Mouse (Mus musculus) kidney, embryonic 14.5 days (tissue): Measurements from ENCODE around the gene Selenok. TPM values are rescaled to one million over a fixed set of nuclear protein-coding genes. Genes with fewer than 3 reads are reported as not detected.

ENCODE experiments used
- ATAC-seq: fragments of 200-750 bp; cut with Nextera tagmentation; 2 replicates; pipeline ENCODE4 v1.8.0; 2017; ENCODE audit warnings: moderate number of reproducible peaks, mild to moderate bottlenecking, moderate TSS enrichment, moderate library complexity; ENCODE audit not compliant: low FRiP score, low TSS enrichment
- H3K27ac ChIP-seq: fragments of 300-500 bp; sonication (generic); 2 replicates; pipeline ENCODE4 v1.5.1; 2014; ENCODE audit warnings: low read depth, mild to moderate bottlenecking, low read length, moderate library complexity, mixed read lengths
- H3K27me3 ChIP-seq: fragments of 300-500 bp; sonication (generic); 2 replicates; pipeline ENCODE4 v1.6.1; 2014; ENCODE audit warnings: mild to moderate bottlenecking, low read length; ENCODE audit not compliant: control insufficient read depth, insufficient read depth
- H3K36me3 ChIP-seq: fragments of 300-500 bp; sonication (generic); 2 replicates; pipeline ENCODE4 v1.6.1; 2014; ENCODE audit warnings: low read length, mixed read lengths; ENCODE audit not compliant: control insufficient read depth, insufficient read depth
- H3K4me1 ChIP-seq: fragments of 300-500 bp; sonication (generic); 2 replicates; pipeline ENCODE4 v1.6.1; 2014; ENCODE audit warnings: low read length, mixed read lengths; ENCODE audit not compliant: control insufficient read depth, insufficient read depth
- H3K4me2 ChIP-seq: fragments of 300-500 bp; sonication (generic); replicated peaks from 2 replicates; pipeline ENCODE4 v1.6.1; 2014; ENCODE audit warnings: low read depth, mild to moderate bottlenecking, low read length
- H3K4me3 ChIP-seq: fragments of 300-500 bp; sonication (generic); 2 replicates; pipeline ENCODE4 v1.5.1; 2014; ENCODE audit warnings: mild to moderate bottlenecking, low read length
- H3K9ac ChIP-seq: fragments of 300-500 bp; sonication (generic); 2 replicates; pipeline ENCODE4 v1.6.1; 2014; ENCODE audit warnings: low read depth, mild to moderate bottlenecking, low read length, moderate library complexity
- H3K9me3 ChIP-seq: fragments of 300-500 bp; sonication (generic); 2 replicates; pipeline ENCODE4 v1.6.1; 2016; ENCODE audit warnings: low read length; ENCODE audit not compliant: control insufficient read depth
- WGBS: fragments of 180-500 bp; shearing (Covaris S2); extraction: QIAGEN DNeasy Blood & Tissue Kit; methylation state at CpG from one replicate; pipeline ENCODE4 v1.1.7; 2014; 5-methylcytosine and 5-hydroxymethylcytosine counted together
- polyA plus RNA-seq: library from polyadenylated mRNA; unstranded; fragments of >200 nt; fragmentation: Nextera tagmentation; extraction: Ambion mirVana; gene quantifications from 2 replicates; pipeline ENCODE4 v1.2.1, GENCODE M21; 2014

The Selenok gene
- polyA plus RNA-seq, 1 experiment from 2014 or later, result 203 TPM

DNA sequence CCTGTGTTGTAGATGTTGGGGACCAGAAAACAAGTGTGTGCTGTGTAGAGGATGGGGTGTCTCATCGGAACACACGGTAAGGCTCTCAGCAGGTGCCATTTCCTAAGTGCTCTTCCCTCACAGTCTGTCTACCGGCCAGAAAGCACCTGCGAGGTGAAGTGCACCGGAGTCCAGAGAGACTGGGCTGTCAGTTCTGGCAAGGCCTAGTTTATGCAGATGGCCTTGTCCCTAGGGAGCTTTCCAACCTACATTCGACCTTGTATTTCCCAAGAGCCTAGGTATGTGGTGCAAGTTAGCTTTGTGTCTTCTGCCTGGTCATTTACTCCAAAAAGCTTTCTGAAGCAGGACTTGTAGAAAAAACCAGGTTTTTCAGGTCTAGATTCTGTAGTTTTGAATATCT, 19.2 kb downstream of the Selenok start:
- Histone ChIP-seq H3K9ac (no peak overlapping the region), H3K4me2 (no peak overlapping the region), H3K9me3 (no peaks in the 10 kb centered on the region), H3K27me3 (no peaks in the 10 kb centered on the region), H3K27ac (no peak overlapping the region), H3K36me3 (peaks cover 98% of the 10 kb centered on the region), H3K4me1 (no peaks in the 10 kb centered on the region), H3K4me3 (no peak overlapping the region)
- ATAC-seq, result no peak
- 91% methylated on average over 6 of the region's 6 CpGs for WGBS

DNA sequence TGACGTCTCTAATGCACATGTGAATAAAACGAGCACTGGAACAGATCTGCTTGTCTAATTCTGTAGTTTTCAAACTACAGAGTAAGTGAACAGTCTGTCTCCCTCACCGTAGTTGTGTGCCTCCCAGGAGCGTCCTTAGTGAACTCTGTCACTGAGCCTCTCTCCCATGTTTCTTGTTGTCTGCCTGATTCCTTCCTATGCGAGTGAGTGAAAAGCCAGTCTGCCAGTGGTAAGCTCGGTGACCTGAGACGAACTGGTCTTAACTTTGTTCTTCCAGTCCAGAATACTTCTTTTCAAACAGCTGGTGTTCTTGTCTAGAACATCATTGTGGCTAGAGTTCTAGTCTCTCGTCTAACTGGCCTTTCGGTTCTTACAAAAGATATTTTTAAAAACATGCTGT, 19.6 kb downstream of the Selenok start:
- Histone ChIP-seq H3K36me3 (peaks cover 98% of the 10 kb centered on the region), H3K27ac (no peak overlapping the region), H3K27me3 (no peaks in the 10 kb centered on the region), H3K4me1 (no peaks in the 10 kb centered on the region), H3K4me2 (no peak overlapping the region), H3K9ac (no peak overlapping the region), H3K9me3 (no peaks in the 10 kb centered on the region), H3K4me3 (no peak overlapping the region)
- 93% methylated on average over 9 of the region's 9 CpGs for WGBS
- ATAC-seq, result no peak

DNA sequence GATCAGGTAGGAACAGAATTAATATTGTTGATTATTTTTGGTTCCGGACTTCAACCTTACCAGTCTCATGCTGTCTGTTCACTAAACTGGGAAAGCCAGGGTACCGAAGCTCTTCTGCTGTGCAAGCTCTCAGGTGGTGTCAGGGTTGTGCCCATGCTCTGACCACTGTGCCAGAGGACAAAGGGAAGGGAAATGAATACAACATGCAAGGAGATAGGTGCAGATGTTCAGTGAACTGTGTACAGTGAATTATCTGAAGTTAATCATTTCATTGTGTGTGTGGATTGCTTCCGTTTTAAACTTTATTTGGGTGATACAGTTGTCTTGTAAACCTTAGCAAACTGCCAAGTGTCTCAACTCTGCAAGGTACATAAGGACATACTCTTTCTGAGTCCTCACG, 20.2 kb downstream of the Selenok start:
- WGBS, result 93% methylated on average over 4 of the region's 4 CpGs

DNA sequence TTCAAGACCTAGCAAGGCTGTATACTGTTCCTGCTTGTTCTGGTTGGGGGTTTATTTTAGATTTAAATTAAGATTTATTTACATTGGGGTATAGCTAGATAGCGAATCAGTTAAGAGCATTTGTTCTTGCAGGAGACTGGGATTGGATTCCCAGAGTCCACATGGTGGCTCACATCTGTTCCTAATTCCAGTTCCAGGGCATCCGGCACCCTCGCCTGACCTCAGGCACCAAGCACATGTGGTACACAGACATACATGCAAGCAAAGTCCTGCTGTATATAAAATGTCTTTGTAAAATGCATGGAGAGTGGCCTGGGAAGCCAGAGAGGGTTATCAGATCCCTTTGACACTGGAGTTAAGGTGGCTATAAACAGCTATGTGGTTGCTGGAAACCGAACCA, 26.9 kb downstream of the Selenok start:
- Histone ChIP-seq H3K4me3 (no peak overlapping the region), H3K27ac (no peak overlapping the region), H3K9ac (no peak overlapping the region), H3K9me3 (no peaks in the 10 kb centered on the region), H3K4me1 (no peaks in the 10 kb centered on the region), H3K4me2 (no peak overlapping the region), H3K27me3 (no peaks in the 10 kb centered on the region), H3K36me3 (peaks cover 71% of the 10 kb centered on the region)
- 92% methylated on average over 4 of the region's 4 CpGs for WGBS
- ATAC-seq, result no peak

More for the DNA sequence above, 20.2 kb downstream of the Selenok start:
- no peaks in the 10 kb centered on the region for H3K9me3 ChIP-seq
- no peak overlapping the region for H3K9ac ChIP-seq
- peaks cover 98% of the 10 kb centered on the region for H3K36me3 ChIP-seq
- no peaks in the 10 kb centered on the region for H3K27me3 ChIP-seq
- ATAC-seq, result no peak
- H3K27ac ChIP-seq, result no peak overlapping the region
- H3K4me2 ChIP-seq, result no peak overlapping the region
- no peaks in the 10 kb centered on the region for H3K4me1 ChIP-seq
- H3K4me3 ChIP-seq, result no peak overlapping the region

DNA sequence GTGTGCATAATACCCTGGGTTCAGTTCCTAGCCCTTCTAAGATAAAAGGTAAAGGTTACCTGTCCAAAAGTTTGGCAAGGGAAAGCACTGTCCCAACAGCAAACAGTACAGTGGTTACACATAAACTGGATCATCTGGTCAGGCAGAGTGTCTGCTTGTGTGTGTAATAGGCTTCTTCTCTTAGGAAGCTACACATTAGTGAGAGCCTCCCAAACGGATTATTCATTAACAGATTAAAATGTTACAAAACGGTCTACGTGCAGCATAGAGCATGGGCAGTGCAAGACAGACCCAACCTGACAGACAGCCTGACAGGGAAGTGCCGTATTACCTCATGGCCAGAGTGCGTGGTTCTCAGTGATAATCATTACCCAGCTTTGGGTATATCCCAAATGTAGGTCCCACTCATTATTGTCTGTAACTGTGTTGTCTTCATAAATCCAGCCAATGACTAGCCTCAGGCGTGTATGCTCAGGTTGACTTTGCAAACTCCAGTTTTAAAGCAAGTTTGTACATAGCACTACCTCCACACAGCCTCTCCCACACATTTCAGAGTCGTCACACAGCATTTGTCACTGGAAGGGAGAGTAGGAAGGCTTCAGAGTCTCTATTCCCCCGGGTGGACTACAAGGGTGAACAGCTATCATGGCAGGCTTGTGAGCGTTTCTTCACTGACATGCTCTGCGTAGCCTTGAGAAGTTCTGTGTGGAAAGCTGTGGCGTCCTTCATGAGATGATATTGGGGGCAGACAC, 28.1 kb downstream of the Selenok start:
- Histone ChIP-seq H3K27ac (peak overlapping the region; percentile 37; the same call in 1 of the 2 replicates), H3K4me1 (no peaks in the 10 kb centered on the region), H3K9me3 (no peaks in the 10 kb centered on the region), H3K4me3 (no peak overlapping the region), H3K4me2 (no peak overlapping the region), H3K9ac (no peak overlapping the region), H3K36me3 (peaks cover 60% of the 10 kb centered on the region), H3K27me3 (no peaks in the 10 kb centered on the region)
- ATAC-seq, result peak; percentile 76
- WGBS, result 83% methylated on average over 11 of the region's 11 CpGs

- Histone ChIP-seq H3K27me3 (no peaks in the 10 kb centered on the region), H3K4me1 (no peaks in the 10 kb centered on the region), H3K27ac (no peak overlapping the region), H3K4me2 (no peak overlapping the region), H3K36me3 (peaks cover 48% of the 10 kb centered on the region), H3K9ac (no peak overlapping the region), H3K9me3 (no peaks in the 10 kb centered on the region), H3K4me3 (no peak overlapping the region)
- no peak for ATAC-seq
Measured at GRCm38 (mm10) chr14:29997345-29997744, 29.2 kb downstream of the Selenok start.

GRCm38 (mm10) chr14:29998747-29999474, 30.8 kb downstream of the Selenok start:
- Histone ChIP-seq H3K4me2 (no peak overlapping the region), H3K27me3 (no peaks in the 10 kb centered on the region), H3K9me3 (no peaks in the 10 kb centered on the region), H3K4me3 (no peak overlapping the region), H3K36me3 (peaks cover 32% of the 10 kb centered on the region), H3K9ac (no peak overlapping the region), H3K4me1 (no peaks in the 10 kb centered on the region), H3K27ac (no peak overlapping the region)
- ATAC-seq, result no peak
- 84% methylated on average over 13 of the region's 13 CpGs for WGBS

DNA sequence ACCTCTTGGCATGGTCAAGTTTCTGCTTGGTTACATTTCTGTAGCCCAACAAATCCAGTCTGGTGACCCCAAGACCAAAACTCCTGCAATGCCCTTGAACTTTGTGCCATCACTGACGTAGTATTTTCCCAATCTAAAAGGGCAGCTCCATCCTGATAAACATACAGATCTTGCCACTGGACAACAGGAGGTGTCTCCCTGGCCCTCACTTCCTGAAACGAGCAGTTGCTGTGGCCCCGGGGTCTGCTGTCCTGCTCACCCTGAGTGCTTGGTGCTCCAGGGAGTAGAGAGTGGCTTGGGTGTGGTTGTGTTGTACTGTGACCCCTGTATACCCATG, 31.3 kb downstream of the Selenok start:
- H3K9ac ChIP-seq, result no peak overlapping the region
- no peak for ATAC-seq
- H3K4me3 ChIP-seq, result no peak overlapping the region
- no peak overlapping the region for H3K27ac ChIP-seq
- H3K4me1 ChIP-seq, result no peaks in the 10 kb centered on the region
- H3K36me3 ChIP-seq, result peaks cover 27% of the 10 kb centered on the region
- WGBS, result 93% methylated on average over 3 of the region's 3 CpGs
- H3K4me2 ChIP-seq, result no peak overlapping the region
- no peaks in the 10 kb centered on the region for H3K27me3 ChIP-seq
- H3K9me3 ChIP-seq, result no peaks in the 10 kb centered on the region
